Mouse (Mus musculus): Measurements from ENCODE around the gene Cdc42ep5. TPM values are rescaled to one million over a fixed set of nuclear protein-coding genes. Genes with fewer than 3 reads are reported as not detected.

Gene Cdc42ep5
- polyA plus RNA-seq, 1 experiment from 2014 or later, result 4.7 TPM

- Histone ChIP-seq H3K27ac (ENCODE audit: low read length) (no peak overlapping the region), H3K36me3 (ENCODE audit: control insufficient read depth, insufficient read depth, low read length) (peaks cover 6% of the 10 kb centered on the region), H3K9ac (ENCODE audit: low read depth, low read length) (no peak overlapping the region), H3K27me3 (ENCODE audit: control insufficient read depth, insufficient read depth, low read depth, low read length) (no peaks in the 10 kb centered on the region), H3K4me3 (ENCODE audit: low read depth, low read length) (no peak overlapping the region), H3K4me1 (ENCODE audit: control insufficient read depth, insufficient read depth, low read length) (peaks cover 24% of the 10 kb centered on the region), H3K4me2 (ENCODE audit: low read length) (no peak overlapping the region), H3K9me3 (replicated peaks; ENCODE audit: control insufficient read depth, low read length, poor library complexity, severe bottlenecking) (no peaks in the 10 kb centered on the region)
- 87% methylated on average over 5 of the region's 5 CpGs for WGBS
- no peak for ATAC-seq
Measured at GRCm38 (mm10) chr7:4134911-4135310, 29.7 kb downstream of the Cdc42ep5 start.

DNA sequence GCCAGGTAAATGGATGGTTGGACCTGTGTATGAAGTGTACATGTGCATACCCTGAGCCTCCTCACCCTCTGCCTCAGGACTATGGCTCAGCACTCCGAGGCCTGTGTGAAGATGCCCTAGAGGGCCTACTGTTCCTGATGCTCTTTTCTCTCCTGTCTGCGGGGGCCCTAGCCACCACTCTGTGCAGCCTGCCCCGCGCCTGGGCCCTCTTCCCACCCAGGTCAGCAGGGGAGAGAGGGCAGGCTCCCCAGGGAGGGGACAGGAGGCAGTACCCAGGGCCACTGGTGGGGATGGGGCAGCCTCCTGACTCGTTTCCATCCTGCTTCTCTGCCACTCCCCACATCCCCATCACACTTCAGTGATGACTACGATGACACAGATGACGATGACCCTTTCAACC is 31.7 kb downstream of the Cdc42ep5 start:
- ATAC-seq, result no peak
- Histone ChIP-seq H3K9me3 (replicated peaks; ENCODE audit: control insufficient read depth, low read length, poor library complexity, severe bottlenecking) (no peaks in the 10 kb centered on the region), H3K4me3 (ENCODE audit: low read depth, low read length) (no peak overlapping the region), H3K4me1 (ENCODE audit: control insufficient read depth, insufficient read depth, low read length) (peaks cover 19% of the 10 kb centered on the region), H3K36me3 (ENCODE audit: control insufficient read depth, insufficient read depth, low read length) (no peaks in the 10 kb centered on the region; the same call in 1 of the 2 replicates), H3K9ac (ENCODE audit: low read depth, low read length) (peak overlapping the region; percentile 31; the same call in 1 of the 2 replicates), H3K27me3 (ENCODE audit: control insufficient read depth, insufficient read depth, low read depth, low read length) (no peaks in the 10 kb centered on the region), H3K27ac (ENCODE audit: low read length) (no peak overlapping the region), H3K4me2 (ENCODE audit: low read length) (no peak overlapping the region)
- 82% methylated on average over 5 of the region's 7 CpGs for WGBS

DNA sequence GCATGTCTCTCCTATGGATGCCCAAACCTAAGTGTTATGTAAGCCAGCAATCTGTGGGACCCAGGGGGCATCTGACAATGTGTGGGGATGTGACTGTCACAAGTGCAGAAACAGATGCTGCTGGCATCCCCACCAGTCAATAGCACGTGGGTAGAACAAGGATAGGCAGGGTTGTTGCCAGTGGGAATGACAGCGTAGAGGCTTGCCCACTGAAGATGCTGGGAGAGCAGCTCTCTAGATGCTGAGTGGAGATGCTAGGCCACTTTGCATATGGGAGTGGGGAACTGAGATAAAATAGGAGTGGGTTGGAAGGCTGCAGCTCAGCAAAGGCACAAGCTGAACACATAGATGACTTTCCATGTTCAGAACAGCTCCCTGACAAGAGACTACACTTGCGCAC is 32.1 kb downstream of the Cdc42ep5 start:
- Histone ChIP-seq H3K4me2 (ENCODE audit: low read length) (no peak overlapping the region), H3K9ac (ENCODE audit: low read depth, low read length) (no peak overlapping the region), H3K27ac (ENCODE audit: low read length) (no peak overlapping the region), H3K27me3 (ENCODE audit: control insufficient read depth, insufficient read depth, low read depth, low read length) (no peaks in the 10 kb centered on the region), H3K9me3 (replicated peaks; ENCODE audit: control insufficient read depth, low read length, poor library complexity, severe bottlenecking) (no peaks in the 10 kb centered on the region), H3K36me3 (ENCODE audit: control insufficient read depth, insufficient read depth, low read length) (no peaks in the 10 kb centered on the region; the same call in 1 of the 2 replicates), H3K4me3 (ENCODE audit: low read depth, low read length) (no peak overlapping the region), H3K4me1 (ENCODE audit: control insufficient read depth, insufficient read depth, low read length) (peaks cover 15% of the 10 kb centered on the region)
- 91% methylated on average over 3 of the region's 3 CpGs for WGBS
- ATAC-seq, result no peak

DNA sequence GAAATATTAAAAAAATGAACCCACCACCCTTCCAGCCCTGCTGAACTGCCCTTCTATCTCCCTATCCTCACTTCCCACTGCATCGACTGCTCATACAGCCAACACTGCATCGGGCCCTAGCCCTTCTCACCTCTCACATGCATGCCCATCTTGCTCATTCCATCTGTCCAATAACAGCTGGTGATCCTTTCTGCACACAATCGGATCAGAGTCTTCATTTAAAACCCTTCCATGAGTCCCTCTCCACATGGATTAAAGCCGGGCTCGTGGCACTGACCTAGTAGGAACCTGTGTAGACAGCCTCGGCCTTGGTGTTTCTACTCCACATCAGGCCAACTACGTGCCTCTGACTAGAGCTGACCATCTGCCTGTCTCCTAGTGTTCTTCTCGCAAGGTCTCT is 32.7 kb downstream of the Cdc42ep5 start:
- Histone ChIP-seq H3K4me1 (ENCODE audit: control insufficient read depth, insufficient read depth, low read length) (peaks cover 14% of the 10 kb centered on the region), H3K36me3 (ENCODE audit: control insufficient read depth, insufficient read depth, low read length) (no peaks in the 10 kb centered on the region; the same call in 1 of the 2 replicates), H3K9ac (ENCODE audit: low read depth, low read length) (peak overlapping the region; percentile 25; the same call in 1 of the 2 replicates), H3K27ac (ENCODE audit: low read length) (peak overlapping the region; percentile 64; the same call in 1 of the 2 replicates), H3K27me3 (ENCODE audit: control insufficient read depth, insufficient read depth, low read depth, low read length) (no peaks in the 10 kb centered on the region), H3K9me3 (replicated peaks; ENCODE audit: control insufficient read depth, low read length, poor library complexity, severe bottlenecking) (no peaks in the 10 kb centered on the region), H3K4me2 (ENCODE audit: low read length) (no peak overlapping the region), H3K4me3 (ENCODE audit: low read depth, low read length) (no peak overlapping the region)
- WGBS, result 86% methylated on average over 8 of the region's 8 CpGs
- no peak for ATAC-seq

DNA sequence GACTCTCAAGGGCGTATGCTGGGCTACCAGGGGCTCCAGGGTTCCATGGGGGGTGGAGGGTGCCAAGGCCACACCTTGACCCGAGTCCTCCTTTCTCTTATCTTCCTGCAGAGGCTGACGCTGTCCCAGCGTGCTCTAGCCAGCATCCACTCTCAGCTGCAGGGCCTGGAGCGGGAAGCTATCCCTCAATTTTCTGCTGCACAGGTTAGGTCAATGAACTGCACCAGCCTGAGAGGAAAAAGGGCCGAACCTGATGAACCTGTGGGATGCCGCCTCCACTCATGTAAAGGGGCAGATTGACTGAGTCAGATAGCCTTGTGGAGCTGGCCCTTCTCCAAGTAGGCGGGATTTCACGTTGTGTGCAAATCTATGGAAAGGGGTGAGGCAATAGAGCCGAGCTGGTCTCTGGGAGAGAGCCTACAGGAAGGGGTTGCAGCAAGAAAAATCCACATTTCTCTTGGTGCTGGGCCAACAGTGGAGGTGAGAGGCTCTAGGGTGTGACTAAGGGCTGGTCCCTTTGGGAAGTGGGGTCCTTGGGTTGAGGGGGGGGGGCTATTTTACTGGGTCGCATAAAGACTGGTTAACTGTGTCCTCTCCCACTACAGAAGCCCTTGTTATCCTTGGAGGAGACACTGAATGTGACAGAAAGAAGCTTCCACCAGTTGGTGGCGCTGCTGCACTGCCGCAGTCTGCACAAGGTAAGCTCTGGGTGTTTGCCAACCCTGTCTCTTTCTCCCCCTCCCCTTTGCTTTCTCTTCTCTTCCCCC is 33.8 kb downstream of the Cdc42ep5 start:
- Histone ChIP-seq H3K4me3 (ENCODE audit: low read depth, low read length) (no peak overlapping the region), H3K9me3 (replicated peaks; ENCODE audit: control insufficient read depth, low read length, poor library complexity, severe bottlenecking) (no peaks in the 10 kb centered on the region), H3K27me3 (ENCODE audit: control insufficient read depth, insufficient read depth, low read depth, low read length) (no peaks in the 10 kb centered on the region), H3K4me2 (ENCODE audit: low read length) (no peak overlapping the region), H3K4me1 (ENCODE audit: control insufficient read depth, insufficient read depth, low read length) (peaks cover 13% of the 10 kb centered on the region), H3K27ac (ENCODE audit: low read length) (peak overlapping the region; percentile 64), H3K9ac (ENCODE audit: low read depth, low read length) (0 out of 2 replicates have a peak overlapping the region, but pooled peaks have one; percentile 25), H3K36me3 (ENCODE audit: control insufficient read depth, insufficient read depth, low read length) (no peaks in the 10 kb centered on the region; the same call in 1 of the 2 replicates)
- peak; percentile 46 for ATAC-seq
- 37% methylated on average over 13 of the region's 13 CpGs for WGBS

DNA sequence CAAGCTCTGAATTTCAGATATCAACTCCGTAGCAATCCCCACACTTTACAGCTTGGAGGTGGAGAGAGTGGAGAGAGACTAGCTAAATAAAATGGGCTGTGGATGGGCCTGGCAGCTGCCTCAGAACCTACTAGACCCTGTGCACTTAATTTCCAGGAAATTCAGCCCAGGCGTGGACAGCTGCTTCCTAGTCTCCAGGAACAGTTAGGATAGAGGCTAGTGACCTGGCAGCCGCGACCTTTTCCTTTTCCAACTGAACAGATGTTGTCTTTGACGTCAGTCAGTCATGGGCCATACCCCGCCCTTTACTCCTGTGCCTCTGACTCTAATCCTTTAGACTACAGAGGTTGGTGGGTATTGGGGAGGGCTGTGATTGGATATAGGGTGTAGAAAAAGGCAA is 35.8 kb downstream of the Cdc42ep5 start:
- no peak overlapping the region for H3K4me2 ChIP-seq (ENCODE audit: low read length)
- H3K27ac ChIP-seq (ENCODE audit: low read length), result peak overlapping the region; percentile 37; the same call in 1 of the 2 replicates
- H3K9me3 ChIP-seq (replicated peaks; ENCODE audit: control insufficient read depth, low read length, poor library complexity, severe bottlenecking), result no peaks in the 10 kb centered on the region
- ATAC-seq, result no peak
- WGBS, result 60% methylated on average over 6 of the region's 6 CpGs
- no peaks in the 10 kb centered on the region for H3K27me3 ChIP-seq (ENCODE audit: control insufficient read depth, insufficient read depth, low read depth, low read length)
- 0 out of 2 replicates have a peak overlapping the region, but pooled peaks have one; percentile 3 for H3K9ac ChIP-seq (ENCODE audit: low read depth, low read length)
- H3K4me3 ChIP-seq (ENCODE audit: low read depth, low read length), result no peak overlapping the region
- peaks cover 25% of the 10 kb centered on the region for H3K4me1 ChIP-seq (ENCODE audit: control insufficient read depth, insufficient read depth, low read length)
- no peaks in the 10 kb centered on the region; the same call in 1 of the 2 replicates for H3K36me3 ChIP-seq (ENCODE audit: control insufficient read depth, insufficient read depth, low read length)

GRCm38 (mm10) chr7:4127894-4128293 is 36.8 kb downstream of the Cdc42ep5 start:
- Histone ChIP-seq H3K27ac (ENCODE audit: low read length) (no peak overlapping the region), H3K9me3 (replicated peaks; ENCODE audit: control insufficient read depth, low read length, poor library complexity, severe bottlenecking) (no peaks in the 10 kb centered on the region), H3K4me1 (ENCODE audit: control insufficient read depth, insufficient read depth, low read length) (peaks cover 33% of the 10 kb centered on the region), H3K9ac (ENCODE audit: low read depth, low read length) (no peak overlapping the region), H3K4me3 (ENCODE audit: low read depth, low read length) (no peak overlapping the region), H3K4me2 (ENCODE audit: low read length) (no peak overlapping the region), H3K36me3 (ENCODE audit: control insufficient read depth, insufficient read depth, low read length) (no peaks in the 10 kb centered on the region; the same call in 1 of the 2 replicates), H3K27me3 (ENCODE audit: control insufficient read depth, insufficient read depth, low read depth, low read length) (no peaks in the 10 kb centered on the region)
- 92% methylated on average over 4 of the region's 4 CpGs for WGBS
- no peak for ATAC-seq

DNA sequence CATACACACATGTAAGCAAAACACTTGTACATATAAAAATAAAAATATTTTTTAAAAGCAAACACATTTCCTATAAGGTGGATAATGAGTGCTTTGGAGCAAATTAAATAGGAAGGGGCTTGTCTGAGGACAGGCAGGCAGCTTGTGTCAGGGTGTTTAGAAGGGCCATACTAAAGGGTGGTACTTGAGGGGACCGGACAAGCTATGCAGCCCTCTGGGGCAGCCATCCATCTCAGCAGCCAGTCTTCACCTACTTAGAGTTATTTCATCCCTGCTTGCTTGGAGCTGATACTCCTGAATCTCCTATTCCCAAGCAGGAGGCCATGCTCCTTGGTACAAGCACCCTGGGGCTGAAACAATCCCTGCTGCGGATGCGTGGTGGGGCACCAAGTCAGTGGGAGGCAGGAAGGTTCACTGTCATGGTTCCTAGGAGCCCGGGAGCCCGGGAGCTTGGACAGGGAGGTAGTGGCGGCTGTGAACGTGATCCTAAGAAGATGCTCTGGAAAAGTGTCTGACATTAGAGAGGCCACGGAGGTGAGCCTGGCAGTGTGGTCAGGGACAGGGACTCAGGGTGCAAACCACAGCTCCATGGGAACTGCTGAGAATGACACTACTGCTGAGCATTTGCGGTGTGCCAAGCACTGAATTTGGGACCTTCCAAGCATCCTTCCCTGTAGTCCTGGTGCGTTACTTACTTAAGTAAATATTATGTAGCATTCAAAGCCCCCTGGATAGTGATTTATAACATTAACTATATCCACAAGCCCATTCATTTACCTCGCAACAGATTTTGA is 37.5 kb downstream of the Cdc42ep5 start:
- Histone ChIP-seq H3K27ac (ENCODE audit: low read length) (no peak overlapping the region), H3K4me2 (ENCODE audit: low read length) (no peak overlapping the region), H3K4me3 (ENCODE audit: low read depth, low read length) (no peak overlapping the region), H3K27me3 (ENCODE audit: control insufficient read depth, insufficient read depth, low read depth, low read length) (no peaks in the 10 kb centered on the region), H3K4me1 (ENCODE audit: control insufficient read depth, insufficient read depth, low read length) (peaks cover 33% of the 10 kb centered on the region), H3K36me3 (ENCODE audit: control insufficient read depth, insufficient read depth, low read length) (no peaks in the 10 kb centered on the region; the same call in 1 of the 2 replicates), H3K9ac (ENCODE audit: low read depth, low read length) (no peak overlapping the region), H3K9me3 (replicated peaks; ENCODE audit: control insufficient read depth, low read length, poor library complexity, severe bottlenecking) (no peaks in the 10 kb centered on the region)
- ATAC-seq, result no peak
- WGBS, result 89% methylated on average over 11 of the region's 11 CpGs

Data from midbrain, embryonic 16.5 days (tissue).